Mouse (Mus musculus) right cerebral cortex, postnatal 25 days (tissue): Measurements from ENCODE around the gene Adig.

Source experiments
- DNase-seq: peaks from one replicate; pipeline ENCODE4 v3.0.0; 2022

The Adig gene

GRCm38 (mm10) chr2:158501836-158502812 is at the start of gene Adig:
Gene Adig, plus strand, starts transcription at chr2:158502612.
- no peak for DNase-seq

GRCm38 (mm10) chr2:158456451-158456850 is 46.0 kb upstream of the Adig start:
- no peak for DNase-seq

- no peak for DNase-seq
Observed at GRCm38 (mm10) chr2:158457610-158458009, 44.8 kb upstream of the Adig start.

- no peak for DNase-seq
Observed at GRCm38 (mm10) chr2:158462450-158462849, 40.0 kb upstream of the Adig start.

GRCm38 (mm10) chr2:158474159-158474558 is 28.3 kb upstream of the Adig start:
- no peak for DNase-seq

- DNase-seq: no peak
Observed at GRCm38 (mm10) chr2:158477640-158478039, 24.8 kb upstream of the Adig start.

- no peak for DNase-seq
Observed at GRCm38 (mm10) chr2:158498457-158498856, 4.0 kb upstream of the Adig start.

- no peak for DNase-seq
Observed at GRCm38 (mm10) chr2:158503226-158503625, 814 bp downstream of the Adig start.

- no peak for DNase-seq
Observed at GRCm38 (mm10) chr2:158503671-158504070, 1.3 kb downstream of the Adig start.

GRCm38 (mm10) chr2:158506475-158506874 is 4.1 kb downstream of the Adig start:
- no peak for DNase-seq

GRCm38 (mm10) chr2:158507046-158507445 is 4.6 kb downstream of the Adig start:
- DNase-seq: no peak

- no peak for DNase-seq
Observed at GRCm38 (mm10) chr2:158510665-158511064, 8.3 kb downstream of the Adig start.

GRCm38 (mm10) chr2:158512528-158512927 is 10.1 kb downstream of the Adig start, which contains the start of gene Arhgap40:
Gene Arhgap40, plus strand, starts transcription at chr2:158512796.
- DNase-seq: no peak

GRCm38 (mm10) chr2:158513821-158514336 is 11.5 kb downstream of the Adig start:
- no peak for DNase-seq

GRCm38 (mm10) chr2:158518583-158518982 is 16.2 kb downstream of the Adig start:
- DNase-seq: no peak

GRCm38 (mm10) chr2:158519071-158519470 is 16.7 kb downstream of the Adig start:
- DNase-seq: no peak

GRCm38 (mm10) chr2:158519800-158520199 is 17.4 kb downstream of the Adig start:
- DNase-seq: no peak

GRCm38 (mm10) chr2:158523060-158523459 is 20.6 kb downstream of the Adig start:
- no peak for DNase-seq

- no peak for DNase-seq
Observed at GRCm38 (mm10) chr2:158524129-158524860, 21.9 kb downstream of the Adig start.

- DNase-seq: peak; percentile 65
Observed at GRCm38 (mm10) chr2:158534090-158534489, 31.7 kb downstream of the Adig start.

GRCm38 (mm10) chr2:158534559-158534958 is 32.1 kb downstream of the Adig start:
- no peak for DNase-seq

- no peak for DNase-seq
Observed at GRCm38 (mm10) chr2:158539433-158540305, 37.3 kb downstream of the Adig start.
